Mouse (Mus musculus): ENCODE results near the gene Smim17. TPM values are rescaled to one million over a fixed set of nuclear protein-coding genes. Genes with fewer than 3 reads are reported as not detected.

The Smim17 gene
- polyA plus RNA-seq (2014; fragmentation: Nextera tagmentation; extraction: Ambion mirVana) = 0.27 TPM in 1 of 2 replicates, not detected in the other

DNA sequence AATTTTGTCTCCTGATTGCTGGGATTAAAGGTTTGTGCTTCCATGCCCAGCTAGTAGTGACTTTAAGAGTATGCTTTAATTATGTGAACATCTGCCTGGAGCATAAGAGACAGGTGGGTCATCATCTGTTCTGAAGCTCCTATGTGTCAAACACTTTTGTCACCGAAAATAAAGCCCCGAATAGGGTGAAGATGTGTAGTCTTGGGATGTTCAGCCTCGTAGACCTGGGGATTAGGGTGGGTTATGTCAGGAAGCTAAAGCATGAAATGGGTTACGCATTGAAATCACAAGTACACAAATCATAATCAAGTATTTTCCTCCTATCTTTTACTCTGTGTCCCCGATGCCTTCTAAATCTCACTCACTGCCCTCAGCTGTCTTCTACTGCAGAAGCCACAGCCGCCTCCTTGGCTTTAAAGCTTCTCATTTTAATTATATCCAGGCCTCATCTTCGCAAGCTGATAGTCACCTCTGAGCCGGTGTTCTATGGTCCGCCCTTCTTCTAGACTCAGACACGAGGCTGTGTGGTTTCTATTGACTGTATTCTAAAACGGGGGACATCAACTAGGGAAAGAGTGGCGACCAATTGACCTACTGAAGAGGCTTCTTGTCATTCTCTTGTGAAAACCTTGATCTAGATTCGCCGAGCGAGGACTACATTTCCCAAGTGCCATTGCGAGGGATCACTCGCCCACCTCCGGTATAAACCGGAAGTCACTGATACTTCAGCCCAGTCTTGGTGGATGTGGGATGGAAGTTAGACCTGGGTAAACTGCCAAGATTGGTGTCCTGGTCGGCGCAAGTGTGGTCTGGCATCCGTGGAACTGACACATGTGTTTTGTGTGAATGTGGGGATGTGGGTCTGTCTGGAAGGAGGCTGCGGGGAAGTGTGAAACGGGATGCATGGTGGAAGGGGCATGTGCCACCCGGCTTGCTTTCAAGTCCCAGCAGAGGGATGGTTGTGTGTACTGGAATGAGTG, at the start of gene Smim17:
Smim17 (plus strand) TSS at position 720 of the 980 bp plus-strand sequence.
- peak within 1 kb of the TSS; percentile 42; the same call in 1 of the 2 replicates for H3K9ac ChIP-seq (ENCODE audit: low read depth, low read length)
- ATAC-seq (replicated peaks; ENCODE audit: low FRiP score) (peak; percentile 83), DNase-seq (ENCODE audit: low spot score) (peak; percentile 56)
- no peaks in the 10 kb centered on the region for H3K9me3 ChIP-seq (ENCODE audit: control insufficient read depth, low read length)
- no peaks in the 10 kb centered on the region for H3K27me3 ChIP-seq (replicated peaks; ENCODE audit: control insufficient read depth, insufficient read depth, low read length)
- peak within 1 kb of the TSS; percentile 51 for H3K4me3 ChIP-seq (ENCODE audit: low read depth, low read length)
- H3K4me1 ChIP-seq (replicated peaks; ENCODE audit: control insufficient read depth, insufficient read depth, low read length) = no peaks in the 10 kb centered on the region
- H3K4me2 ChIP-seq = peak within 1 kb of the TSS; percentile 72
- 26% methylated on average over 25 of the region's 25 CpGs for WGBS
- H3K27ac ChIP-seq (ENCODE audit: low read depth, low read length) = no peak within 1 kb of the TSS
- H3K36me3 ChIP-seq (ENCODE audit: control insufficient read depth, insufficient read depth, low read length) = no peaks in the 10 kb centered on the region

DNA sequence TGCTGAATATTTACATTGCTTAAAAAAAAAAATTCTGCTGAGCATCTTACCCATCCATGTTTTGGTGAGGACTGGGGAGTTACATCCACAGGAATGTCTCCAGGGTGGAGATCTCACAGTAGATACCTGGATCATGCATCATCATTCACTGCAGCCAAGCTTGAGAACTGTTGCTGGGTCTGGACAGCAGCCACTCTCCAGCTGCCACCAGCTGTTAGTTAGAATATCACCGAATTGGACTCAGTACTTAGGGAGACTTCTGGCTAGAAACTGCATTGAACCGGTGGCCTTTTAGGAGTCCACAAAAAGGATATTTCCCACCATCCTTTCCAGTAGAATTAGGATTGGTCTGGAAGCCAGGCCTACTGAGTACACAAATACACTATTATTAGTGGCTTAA, 40.4 kb upstream of the Smim17 start:
- Histone ChIP-seq H3K36me3 (ENCODE audit: control insufficient read depth, insufficient read depth, low read length) (peaks cover 3% of the 10 kb centered on the region; the same call in 1 of the 2 replicates), H3K4me2 (no peak overlapping the region), H3K4me1 (replicated peaks; ENCODE audit: control insufficient read depth, insufficient read depth, low read length) (peaks cover 6% of the 10 kb centered on the region), H3K27me3 (replicated peaks; ENCODE audit: control insufficient read depth, insufficient read depth, low read length) (no peaks in the 10 kb centered on the region), H3K9ac (ENCODE audit: low read depth, low read length) (no peak overlapping the region), H3K4me3 (ENCODE audit: low read depth, low read length) (no peak overlapping the region), H3K9me3 (ENCODE audit: control insufficient read depth, low read length) (no peaks in the 10 kb centered on the region), H3K27ac (ENCODE audit: low read depth, low read length) (no peak overlapping the region)
- whole genome bisulfite sequencing = 68% methylated on average over 2 of the region's 2 CpGs
- DNase-seq (ENCODE audit: low spot score) = no peak
- ATAC-seq (replicated peaks; ENCODE audit: low FRiP score) = no peak

DNA sequence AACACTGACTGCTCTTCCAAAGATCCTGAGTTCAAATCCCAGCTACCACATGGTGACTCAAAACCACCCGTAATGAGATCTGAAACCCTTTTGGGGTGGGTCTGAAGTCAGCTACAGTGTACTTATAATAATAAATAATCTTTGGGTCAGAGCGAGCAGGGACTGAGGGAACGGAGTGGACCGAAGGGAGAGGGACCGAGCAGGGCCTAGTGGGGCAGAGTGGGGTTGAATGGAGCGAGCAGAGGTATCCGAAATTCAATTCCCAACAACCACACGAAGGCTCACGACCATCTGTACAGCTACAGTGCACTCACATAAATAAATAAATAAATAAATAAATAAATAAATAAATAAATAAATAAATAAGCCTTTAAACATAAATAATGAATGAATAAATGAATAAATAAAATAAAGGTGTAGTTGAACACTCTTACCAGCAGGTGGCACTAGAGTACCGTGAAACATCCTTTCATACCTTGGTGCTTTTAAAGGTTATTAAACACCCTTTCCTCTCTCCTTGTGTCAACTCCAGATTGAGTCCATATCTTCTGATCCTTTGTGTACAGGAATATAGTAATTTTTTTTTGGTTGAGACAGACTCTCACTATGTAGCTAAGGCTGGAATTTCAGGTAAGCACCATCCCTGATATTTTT, 39.5 kb upstream of the Smim17 start:
- no peak for ATAC-seq (replicated peaks; ENCODE audit: low FRiP score)
- H3K4me2 ChIP-seq = no peak overlapping the region
- DNase-seq (ENCODE audit: low spot score) = no peak
- H3K27me3 ChIP-seq (replicated peaks; ENCODE audit: control insufficient read depth, insufficient read depth, low read length) = no peaks in the 10 kb centered on the region
- WGBS = 55% methylated on average over 10 of the region's 10 CpGs
- H3K36me3 ChIP-seq (ENCODE audit: control insufficient read depth, insufficient read depth, low read length) = peaks cover 3% of the 10 kb centered on the region; the same call in 1 of the 2 replicates
- no peaks in the 10 kb centered on the region for H3K9me3 ChIP-seq (ENCODE audit: control insufficient read depth, low read length)
- no peak overlapping the region for H3K9ac ChIP-seq (ENCODE audit: low read depth, low read length)
- H3K27ac ChIP-seq (ENCODE audit: low read depth, low read length) = no peak overlapping the region
- no peak overlapping the region for H3K4me3 ChIP-seq (ENCODE audit: low read depth, low read length)
- H3K4me1 ChIP-seq (replicated peaks; ENCODE audit: control insufficient read depth, insufficient read depth, low read length) = peaks cover 9% of the 10 kb centered on the region

DNA sequence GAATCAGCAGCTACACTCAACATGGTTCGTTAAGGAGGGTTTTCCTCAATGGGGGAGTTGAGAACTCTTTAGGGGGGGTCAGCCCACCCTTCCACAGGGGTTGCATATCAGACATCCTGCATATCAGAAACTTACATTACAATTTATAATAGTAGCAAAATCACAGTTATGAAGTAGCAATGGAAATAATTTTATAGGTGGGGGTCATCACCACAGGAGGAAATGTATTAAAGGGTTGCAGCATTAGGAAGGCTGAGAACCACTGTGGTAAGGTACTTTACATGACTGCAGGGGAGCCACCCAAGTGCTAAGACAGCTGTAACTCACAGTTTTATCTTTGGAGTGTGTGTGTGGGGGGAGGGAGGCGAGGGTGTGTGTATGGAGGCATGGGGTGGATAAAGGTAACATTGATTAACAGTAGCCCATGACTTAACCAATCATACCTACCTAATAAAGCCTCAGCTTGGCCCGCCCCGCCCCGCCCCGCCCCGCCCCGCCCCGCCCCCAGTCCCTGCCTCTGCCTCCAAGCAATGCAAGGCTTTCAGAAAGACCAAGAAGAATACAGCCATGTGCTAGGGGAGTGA, 37.9 kb upstream of the Smim17 start:
- Histone ChIP-seq H3K4me3 (ENCODE audit: low read depth, low read length) (no peak overlapping the region), H3K4me1 (replicated peaks; ENCODE audit: control insufficient read depth, insufficient read depth, low read length) (peaks cover 9% of the 10 kb centered on the region), H3K36me3 (ENCODE audit: control insufficient read depth, insufficient read depth, low read length) (no peaks in the 10 kb centered on the region), H3K9me3 (ENCODE audit: control insufficient read depth, low read length) (no peaks in the 10 kb centered on the region), H3K27me3 (replicated peaks; ENCODE audit: control insufficient read depth, insufficient read depth, low read length) (no peaks in the 10 kb centered on the region), H3K9ac (ENCODE audit: low read depth, low read length) (no peak overlapping the region), H3K27ac (ENCODE audit: low read depth, low read length) (no peak overlapping the region), H3K4me2 (no peak overlapping the region)
- 10% methylated on average over 9 of the region's 9 CpGs for WGBS
- ATAC-seq (replicated peaks; ENCODE audit: low FRiP score) (peak; percentile 34), DNase-seq (ENCODE audit: low spot score) (no peak)

DNA sequence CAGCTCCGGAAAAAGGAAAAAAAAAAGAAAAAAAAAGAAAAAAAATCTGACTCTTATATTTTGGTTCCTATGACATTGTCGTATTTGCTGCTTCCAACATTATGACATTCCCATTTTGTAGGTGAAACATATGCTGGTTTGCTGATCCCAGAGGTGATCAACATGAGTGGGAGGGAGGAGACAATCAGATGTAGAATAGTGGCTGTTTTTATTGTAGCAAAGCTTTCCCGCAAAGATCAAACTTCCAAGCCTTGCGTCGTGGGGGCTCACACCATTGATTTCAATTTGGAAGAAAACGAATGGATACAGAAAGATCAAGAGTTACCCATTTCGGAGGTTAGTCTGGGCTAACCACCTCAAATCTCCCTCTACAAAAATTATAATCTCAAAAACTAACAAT, 36.8 kb upstream of the Smim17 start:
- no peaks in the 10 kb centered on the region for H3K9me3 ChIP-seq (ENCODE audit: control insufficient read depth, low read length)
- WGBS = 27% methylated on average over 7 of the region's 7 CpGs
- no peak for ATAC-seq (replicated peaks; ENCODE audit: low FRiP score)
- no peak for DNase-seq (ENCODE audit: low spot score)
- peak overlapping the region; percentile 71 for H3K27ac ChIP-seq (ENCODE audit: low read depth, low read length)
- peak overlapping the region; percentile 87 for H3K4me2 ChIP-seq
- H3K36me3 ChIP-seq (ENCODE audit: control insufficient read depth, insufficient read depth, low read length) = no peaks in the 10 kb centered on the region
- no peaks in the 10 kb centered on the region for H3K27me3 ChIP-seq (replicated peaks; ENCODE audit: control insufficient read depth, insufficient read depth, low read length)
- H3K4me1 ChIP-seq (replicated peaks; ENCODE audit: control insufficient read depth, insufficient read depth, low read length) = peaks cover 13% of the 10 kb centered on the region
- peak overlapping the region; percentile 68 for H3K4me3 ChIP-seq (ENCODE audit: low read depth, low read length)
- H3K9ac ChIP-seq (ENCODE audit: low read depth, low read length) = peak overlapping the region; percentile 56; the same call in 1 of the 2 replicates

DNA sequence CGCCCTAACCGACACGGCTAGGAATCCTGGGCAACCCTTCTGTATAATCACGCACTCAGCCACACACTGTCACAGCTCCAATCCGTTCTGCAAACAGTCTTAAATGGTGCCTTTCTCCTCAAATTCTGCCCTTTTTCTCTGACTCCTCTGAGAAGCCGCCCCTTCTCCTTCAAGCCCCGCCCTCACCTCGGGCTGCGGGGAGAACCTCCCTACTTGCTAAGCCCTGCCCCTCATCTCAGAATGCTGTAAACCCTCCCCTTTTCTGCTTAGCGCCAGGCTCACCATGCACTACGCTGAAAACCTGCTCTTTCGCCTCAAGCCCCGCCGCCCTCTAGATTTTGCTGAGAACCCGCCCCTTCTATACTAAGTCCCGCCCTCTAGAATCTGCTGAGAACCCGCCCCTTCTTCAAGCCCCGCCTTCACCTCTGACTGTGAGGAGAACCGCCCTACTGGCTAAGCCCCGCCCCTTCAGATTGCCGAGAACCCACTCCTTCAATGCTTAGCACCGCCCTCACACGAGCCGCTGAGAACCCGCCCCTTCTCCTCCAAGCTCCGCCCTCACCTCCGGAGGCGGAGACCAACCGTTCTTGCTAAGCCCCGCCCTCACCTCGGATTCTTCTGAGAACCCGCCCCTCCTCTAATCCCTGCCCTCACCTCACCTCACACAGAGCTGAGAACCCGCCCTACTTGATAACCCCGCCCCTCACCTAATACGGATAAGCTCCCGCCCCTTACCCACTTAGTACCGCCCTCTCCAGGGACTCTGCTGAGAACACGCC, 36.1 kb upstream of the Smim17 start:
- H3K9me3 ChIP-seq (ENCODE audit: control insufficient read depth, low read length) = no peaks in the 10 kb centered on the region
- DNase-seq (ENCODE audit: low spot score) (peak; percentile 99), ATAC-seq (replicated peaks; ENCODE audit: low FRiP score) (peak; percentile 85)
- H3K9ac ChIP-seq (ENCODE audit: low read depth, low read length) = peak overlapping the region; percentile 56; the same call in 1 of the 2 replicates
- no peaks in the 10 kb centered on the region for H3K27me3 ChIP-seq (replicated peaks; ENCODE audit: control insufficient read depth, insufficient read depth, low read length)
- H3K4me2 ChIP-seq = peak overlapping the region; percentile 87
- H3K4me1 ChIP-seq (replicated peaks; ENCODE audit: control insufficient read depth, insufficient read depth, low read length) = peaks cover 13% of the 10 kb centered on the region
- WGBS = under 1% methylated on average over 38 of the region's 38 CpGs
- peak overlapping the region; percentile 68 for H3K4me3 ChIP-seq (ENCODE audit: low read depth, low read length)
- H3K36me3 ChIP-seq (ENCODE audit: control insufficient read depth, insufficient read depth, low read length) = no peaks in the 10 kb centered on the region
- peak overlapping the region; percentile 76 for H3K27ac ChIP-seq (ENCODE audit: low read depth, low read length)

DNA sequence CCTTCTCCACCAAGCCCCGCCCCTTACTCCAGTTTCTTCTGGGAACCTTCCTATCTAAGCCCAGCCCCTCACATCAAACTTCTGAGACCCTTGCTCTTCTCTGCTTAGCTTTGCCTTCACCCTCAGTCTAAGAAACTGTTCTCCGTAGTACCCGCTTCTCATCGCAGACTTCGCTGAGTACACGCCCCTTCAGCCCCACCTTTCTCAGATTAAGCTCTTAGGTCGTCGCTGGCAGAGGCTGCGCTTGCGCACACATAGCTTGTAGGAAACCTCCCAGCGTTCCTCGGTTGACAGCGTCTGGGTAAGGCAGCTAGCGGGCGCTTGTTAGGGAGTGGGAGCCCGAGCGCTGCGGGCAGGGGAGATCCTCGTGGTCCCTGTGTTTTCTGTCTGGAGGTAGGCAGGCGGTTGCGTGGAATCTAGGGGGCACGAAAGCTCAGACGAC, 35.4 kb upstream of the Smim17 start, which contains the start of gene Zfp78:
Zfp78 (plus strand) TSS at position 234 of the 442 bp plus-strand sequence.
- ATAC-seq (replicated peaks; ENCODE audit: low FRiP score) (peak; percentile 78), DNase-seq (ENCODE audit: low spot score) (no peak)
- Histone ChIP-seq H3K36me3 (ENCODE audit: control insufficient read depth, insufficient read depth, low read length) (no peaks in the 10 kb centered on the region), H3K4me1 (replicated peaks; ENCODE audit: control insufficient read depth, insufficient read depth, low read length) (peaks cover 13% of the 10 kb centered on the region), H3K27me3 (replicated peaks; ENCODE audit: control insufficient read depth, insufficient read depth, low read length) (no peaks in the 10 kb centered on the region), H3K9ac (ENCODE audit: low read depth, low read length) (peak within 1 kb of the TSS; percentile 65), H3K4me2 (peak within 1 kb of the TSS; percentile 87), H3K9me3 (ENCODE audit: control insufficient read depth, low read length) (no peaks in the 10 kb centered on the region), H3K27ac (ENCODE audit: low read depth, low read length) (peak within 1 kb of the TSS; percentile 76), H3K4me3 (ENCODE audit: low read depth, low read length) (peak within 1 kb of the TSS; percentile 68)
- WGBS = 1% methylated on average over 23 of the region's 23 CpGs

DNA sequence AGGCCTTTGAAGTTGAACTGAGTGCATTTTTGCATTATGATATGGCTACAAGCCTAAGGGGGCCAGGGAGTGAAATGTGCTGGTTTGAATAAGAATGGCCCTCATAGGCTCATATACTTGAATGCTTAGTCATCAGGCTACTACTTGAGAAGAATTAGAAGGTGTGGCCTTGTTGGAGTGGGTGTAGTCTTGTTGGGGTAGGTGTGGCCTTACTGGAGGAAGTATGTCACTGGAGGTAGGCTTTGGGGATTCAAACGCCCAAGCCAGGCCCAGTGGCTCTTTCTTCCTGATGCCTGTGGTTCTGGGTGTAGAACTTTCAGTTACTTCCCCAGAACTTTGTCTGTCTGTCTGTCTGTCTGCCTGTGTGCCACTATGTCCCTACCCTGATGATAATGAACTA, 33.8 kb upstream of the Smim17 start:
- Histone ChIP-seq H3K9ac (ENCODE audit: low read depth, low read length) (no peak overlapping the region), H3K9me3 (ENCODE audit: control insufficient read depth, low read length) (no peaks in the 10 kb centered on the region), H3K27me3 (replicated peaks; ENCODE audit: control insufficient read depth, insufficient read depth, low read length) (no peaks in the 10 kb centered on the region), H3K27ac (ENCODE audit: low read depth, low read length) (no peak overlapping the region), H3K4me1 (replicated peaks; ENCODE audit: control insufficient read depth, insufficient read depth, low read length) (peaks cover 11% of the 10 kb centered on the region), H3K36me3 (ENCODE audit: control insufficient read depth, insufficient read depth, low read length) (no peaks in the 10 kb centered on the region), H3K4me3 (ENCODE audit: low read depth, low read length) (no peak overlapping the region), H3K4me2 (no peak overlapping the region)
- 75% methylated on average over 1 of the region's 1 CpGs for WGBS
- ATAC-seq (replicated peaks; ENCODE audit: low FRiP score) (no peak), DNase-seq (ENCODE audit: low spot score) (no peak)

Measured in liver, embryonic 11.5 days (tissue).